Mouse (Mus musculus) layer of hippocampus, postnatal 14 days (tissue): ENCODE data around the gene Chka. TPM values are rescaled to one million over a fixed set of nuclear protein-coding genes. Genes with fewer than 3 reads are reported as not detected.
A peak's percentile ranks its signal among the peaks of the same experiment; 100 is the strongest.

Experiments used
- DNase-seq, 2 experiments: peaks; one replicate each; pipeline ENCODE4 v3.0.0; 2021 to 2022; ENCODE audit warnings: low spot score in 2 of 2, mixed read lengths in 1 of 2
- total RNA-seq, 2 experiments: library from RNA; stranded (reverse); gene quantifications; 2 replicates each; pipeline ENCODE4 v1.2.3; 2021

Gene Chka
- total RNA-seq, 2 experiments from 2014 or later = 98.8 to 100 TPM

DNA sequence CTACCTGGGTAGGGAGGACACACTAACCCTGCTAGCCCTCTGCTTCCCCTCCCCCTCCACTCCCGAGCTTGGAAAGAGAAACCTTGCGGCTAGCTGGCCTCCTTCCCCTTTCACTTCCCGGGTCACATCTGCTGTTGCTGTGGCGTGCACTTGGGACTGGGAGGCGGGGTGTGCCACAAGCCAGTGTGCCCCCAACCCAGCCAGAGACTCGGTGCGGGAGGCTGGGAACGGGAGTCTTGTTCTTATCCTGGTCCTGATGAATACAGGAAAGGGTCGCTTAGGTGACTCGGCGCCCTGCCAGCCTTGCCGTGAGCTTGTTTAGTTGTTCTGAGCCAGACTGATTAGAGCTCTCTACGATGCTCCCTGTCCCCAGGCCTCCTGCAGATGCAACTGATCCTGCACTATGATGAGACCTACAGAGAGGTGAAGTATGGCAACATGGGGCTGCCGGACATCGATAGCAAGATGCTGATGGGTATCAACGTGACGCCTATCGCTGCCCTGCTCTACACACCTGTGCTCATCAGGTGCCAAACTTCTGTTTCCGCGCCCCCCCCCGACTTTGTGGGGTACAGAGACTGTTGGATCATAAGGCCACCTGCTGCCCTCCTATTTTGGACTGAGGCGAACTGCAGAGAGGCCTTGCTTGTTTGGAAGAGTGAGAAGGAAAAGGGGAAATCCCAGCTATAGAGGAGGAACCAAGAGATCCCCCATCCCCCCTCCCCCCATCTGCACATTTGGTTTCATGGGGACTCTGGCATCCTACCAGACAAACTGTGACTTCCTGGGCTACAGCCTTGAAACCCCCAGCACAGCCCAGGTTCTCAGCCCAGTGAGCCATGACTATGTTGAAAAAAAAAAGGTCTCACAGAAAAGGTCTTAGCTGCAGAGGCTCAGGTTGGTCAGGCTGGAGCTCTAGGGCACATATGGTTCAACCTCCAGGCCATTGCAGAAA, 84.6 kb downstream of the Chka start:
- peak in 1 of 2 experiments; percentile 47 for DNase-seq

DNA sequence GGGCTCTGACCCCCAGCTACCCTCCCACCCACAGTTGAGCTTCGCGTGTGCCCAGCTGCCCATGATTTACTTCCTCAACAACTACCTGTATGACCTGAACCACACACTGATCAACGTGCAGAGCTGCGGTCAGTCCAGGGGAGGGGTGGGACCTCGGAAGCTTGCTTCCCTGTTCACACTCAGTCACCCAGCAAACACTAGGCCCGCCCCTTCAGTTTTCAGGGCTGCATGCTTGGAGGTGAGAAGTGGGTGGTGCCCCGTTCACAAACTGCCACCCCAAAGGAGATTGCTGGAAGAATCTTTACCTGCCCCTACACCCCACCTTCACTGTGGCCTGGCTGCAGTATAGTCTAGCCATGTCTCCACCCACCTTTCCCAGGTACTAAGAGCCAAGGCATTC, 90.7 kb downstream of the Chka start:
- DNase-seq = no peak

DNA sequence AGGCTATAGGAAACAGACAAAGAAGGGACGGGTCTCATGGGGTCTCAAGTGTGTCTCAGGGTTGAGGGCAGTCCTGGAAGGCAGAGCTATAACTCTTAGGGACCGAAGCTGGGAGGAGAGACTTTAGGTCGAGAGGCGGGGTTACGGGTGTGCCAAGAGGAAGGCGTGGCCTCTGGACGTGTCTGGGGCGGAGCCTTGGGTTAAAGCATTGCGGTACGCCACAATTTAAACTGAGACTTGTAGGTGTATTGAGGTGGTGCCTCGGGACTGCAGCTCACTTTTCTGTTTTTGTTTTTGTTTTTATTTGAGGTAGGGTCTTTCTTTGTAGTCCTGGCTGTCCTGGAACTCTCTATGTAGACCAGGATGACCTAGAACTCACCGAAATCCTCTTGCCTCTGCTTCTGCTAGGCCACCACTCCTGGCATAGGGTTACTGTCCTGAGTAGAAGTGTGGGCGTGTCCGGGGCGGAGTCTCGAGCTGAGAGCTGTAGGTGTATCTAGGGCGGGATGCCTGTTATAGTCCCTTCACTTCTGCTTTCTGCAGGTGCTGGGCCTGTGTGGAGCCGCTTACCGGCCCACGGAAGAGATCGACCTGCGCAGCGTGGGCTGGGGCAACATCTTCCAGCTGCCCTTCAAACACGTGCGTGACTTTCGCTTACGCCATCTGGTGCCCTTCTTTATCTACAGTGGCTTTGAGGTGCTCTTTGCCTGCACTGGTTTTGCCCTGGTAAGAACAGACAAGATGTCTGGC, 91.6 kb downstream of the Chka start:
- DNase-seq = no peak

Other genes with a start within 250 kb of the Chka start
- 10 to 100 TPM; 13.7 to 14.8 TPM for gene Lrp5, start 165.2 kb upstream of the Chka start, total RNA-seq
- 10 to 100 TPM; 35.5 to 40.3 TPM for gene 1810055G02Rik, start 143.5 kb upstream of the Chka start, total RNA-seq
- 10 to 100 TPM; 59.0 to 61.5 TPM for gene Kmt5b, start 84.4 kb upstream of the Chka start, total RNA-seq
- gene Tcirg1, start 55.4 kb downstream of the Chka start, total RNA-seq = 10 to 100 TPM; 15.4 to 20.2 TPM
- gene Ndufs8, start 61.0 kb downstream of the Chka start, total RNA-seq = 100 to 1,000 TPM; 130 TPM
- gene Aldh3b1, start 78.0 kb downstream of the Chka start, total RNA-seq = 1 to 10 TPM; 2.8 TPM
- gene Unc93b1, start 83.4 kb downstream of the Chka start, total RNA-seq = 10 to 100 TPM; 17.1 to 18.1 TPM
- gene Aldh3b3, start 106.9 kb downstream of the Chka start, total RNA-seq = not detected
- 1 to 10 TPM in 1 of 2 experiments, under 1 TPM in 1; 0.98 to 1.9 TPM for gene Aldh3b2, start 120.6 kb downstream of the Chka start, total RNA-seq
- gene Acy3, start 134.8 kb downstream of the Chka start, total RNA-seq = 1 to 10 TPM; 2.0 to 2.3 TPM
- not detected for gene Tbx10, start 141.0 kb downstream of the Chka start, total RNA-seq
- 10 to 100 TPM; 12.3 to 12.5 TPM for gene Nudt8, start 148.8 kb downstream of the Chka start, total RNA-seq
- gene Gm49405, start 148.9 kb downstream of the Chka start, total RNA-seq = 1 to 10 TPM; 1.5 to 2.2 TPM
- gene Doc2g, start 151.5 kb downstream of the Chka start, total RNA-seq = 1 to 10 TPM; 2.3 to 3.0 TPM
- 100 to 1,000 TPM; 234 to 250 TPM for gene Ndufv1, start 161.0 kb downstream of the Chka start, total RNA-seq
- gene Gstp1, start 186.2 kb downstream of the Chka start, total RNA-seq = 100 to 1,000 TPM; 264 to 267 TPM
- gene Gstp2, start 194.2 kb downstream of the Chka start, total RNA-seq = 10 to 100 TPM; 25.9 to 48.3 TPM
- gene Gstp3, start 207.8 kb downstream of the Chka start, total RNA-seq = not detected
- not detected for gene Cabp2, start 229.8 kb downstream of the Chka start, total RNA-seq
- 10 to 100 TPM; 25.0 to 34.1 TPM for gene Cdk2ap2, start 245.4 kb downstream of the Chka start, total RNA-seq
- gene Pitpnm1, start 248.2 kb downstream of the Chka start, total RNA-seq = 100 to 1,000 TPM; 192 to 214 TPM